Mouse (Mus musculus) gastrocnemius, adult 2 months (tissue): ENCODE data around the gene Acaca. TPM values are rescaled to one million over a fixed set of nuclear protein-coding genes. Genes with fewer than 3 reads are reported as not detected.
A peak's percentile ranks its signal among the peaks of the same experiment; 100 is the strongest.

Experiments used
- DNase-seq: peaks from one replicate; pipeline ENCODE4 v3.0.0; 2022
- H3K27ac ChIP-seq: fragments of 200-600 bp; 2 replicates; pipeline ENCODE4 v1.8.1; 2022; ENCODE audit warnings: mild to moderate bottlenecking
- H3K4me3 ChIP-seq: fragments of 200-600 bp; 2 replicates; pipeline ENCODE4 v1.8.1; 2022; ENCODE audit warnings: mild to moderate bottlenecking, moderate library complexity
- CTCF ChIP-seq: fragments of 200-600 bp; IDR thresholded peaks from 2 replicates; pipeline ENCODE4 v1.8.1; 2022; ENCODE audit warnings: antibody characterized with exemption, mild to moderate bottlenecking, moderate library complexity
- intact Hi-C: fragments of 180-260 bp; cut with DNase I; formaldehyde crosslinking; loops from one replicate; pipeline ENCODE4 v1.15.1; 2025
- total RNA-seq, 2 experiments: library from RNA; stranded (reverse); gene quantifications; 2 replicates each; pipeline ENCODE4 v1.2.3; 2021

Gene Acaca
- total RNA-seq, 2 experiments from 2014 or later, result 14.9 to 22.8 TPM

GRCm38 (mm10) chr11:84117431-84117830 is 12.0 kb upstream of the Acaca start:
- intact Hi-C loops, result no loop called here

GRCm38 (mm10) chr11:84121051-84121956 is 8.2 kb upstream of the Acaca start:
- no peak for DNase-seq
- no peak for TF ChIP-seq CTCF
- intact Hi-C loops, result no loop called here
- no peak overlapping the region for H3K27ac ChIP-seq
- H3K4me3 ChIP-seq, result no peak overlapping the region

More at GRCm38 (mm10) chr11:84117431-84117830, 12.0 kb upstream of the Acaca start:
- DNase-seq, result no peak
- TF ChIP-seq CTCF, result no peak
- H3K4me3 ChIP-seq, result no peak overlapping the region
- no peak overlapping the region for H3K27ac ChIP-seq

- Histone ChIP-seq H3K27ac (no peak overlapping the region), H3K4me3 (no peak overlapping the region)
- intact Hi-C loops, result loop anchor here (5.0 kb wide), 1 partner anchor 61 kb away; the partner anchor contains the start of gene Dusp14
- peak; percentile 12; the same call in 1 of the 2 replicates for TF ChIP-seq CTCF
- DNase-seq, result no peak
These were observed 1.5 kb upstream of the Acaca start for GRCm38 (mm10) chr11:84127977-84128376.

- Histone ChIP-seq H3K27ac (peak overlapping the region; percentile 89), H3K4me3 (peak overlapping the region; percentile 95)
- no peak for TF ChIP-seq CTCF
- intact Hi-C loops, result loop anchor here (5.0 kb wide), 2 partner anchors 48 to 62 kb away; partner anchors contain the start of gene Dusp14
- no peak for DNase-seq
These were observed 320 bp downstream of the Acaca start for GRCm38 (mm10) chr11:84129799-84130185.

- intact Hi-C loops, result loop anchor here (5.0 kb wide), 1 partner anchor 43 kb away; no protein-coding TSS in a partner anchor
- TF ChIP-seq CTCF, result peak; percentile 21; the same call in 1 of the 2 replicates
- no peak overlapping the region for H3K4me3 ChIP-seq
- no peak for DNase-seq
- H3K27ac ChIP-seq, result no peak overlapping the region
These were observed 4.9 kb downstream of the Acaca start for GRCm38 (mm10) chr11:84134331-84134860.

- intact Hi-C loops, result no loop called here
- no peak for DNase-seq
- no peak for TF ChIP-seq CTCF
- no peak overlapping the region for H3K27ac ChIP-seq
- H3K4me3 ChIP-seq, result no peak overlapping the region
These were observed 7.0 kb downstream of the Acaca start for GRCm38 (mm10) chr11:84136453-84136852.

GRCm38 (mm10) chr11:84141752-84142151 is 12.3 kb downstream of the Acaca start:
- peak; percentile 41 for DNase-seq
- peak; percentile 73 for TF ChIP-seq CTCF
- no peak overlapping the region for H3K27ac ChIP-seq
- intact Hi-C loops, result loop anchor here (2.0 to 10.0 kb wide), 2 partner anchors 35 to 103 kb away; no protein-coding TSS in a partner anchor
- H3K4me3 ChIP-seq, result no peak overlapping the region

GRCm38 (mm10) chr11:84145201-84145798 is 15.8 kb downstream of the Acaca start:
- no peak for TF ChIP-seq CTCF
- intact Hi-C loops, result loop anchor here (10.0 kb wide), 1 partner anchor 100 kb away; no protein-coding TSS in a partner anchor

GRCm38 (mm10) chr11:84146081-84146480 is 16.6 kb downstream of the Acaca start:
- Histone ChIP-seq H3K4me3 (no peak overlapping the region), H3K27ac (no peak overlapping the region)
- intact Hi-C loops, result loop anchor here (10.0 kb wide), 1 partner anchor 99 kb away; no protein-coding TSS in a partner anchor
- TF ChIP-seq CTCF, result no peak
- no peak for DNase-seq

More at GRCm38 (mm10) chr11:84145201-84145798, 15.8 kb downstream of the Acaca start:
- DNase-seq, result no peak
- no peak overlapping the region for H3K4me3 ChIP-seq
- H3K27ac ChIP-seq, result no peak overlapping the region

GRCm38 (mm10) chr11:84150884-84151283 is 21.4 kb downstream of the Acaca start:
- no peak overlapping the region for H3K4me3 ChIP-seq
- H3K27ac ChIP-seq, result no peak overlapping the region
- intact Hi-C loops, result no loop called here
- DNase-seq, result no peak
- TF ChIP-seq CTCF, result peak; percentile 50

- Histone ChIP-seq H3K27ac (no peak overlapping the region), H3K4me3 (no peak overlapping the region)
- DNase-seq, result no peak
- no peak for TF ChIP-seq CTCF
- intact Hi-C loops, result no loop called here
These were observed 27.2 kb downstream of the Acaca start for GRCm38 (mm10) chr11:84156535-84157262.

- intact Hi-C loops, result no loop called here
- DNase-seq, result no peak
- TF ChIP-seq CTCF, result no peak
These were observed 34.7 kb downstream of the Acaca start for GRCm38 (mm10) chr11:84164123-84164522.

More at GRCm38 (mm10) chr11:84164123-84164522, 34.7 kb downstream of the Acaca start:
- no peak overlapping the region for H3K4me3 ChIP-seq
- H3K27ac ChIP-seq, result no peak overlapping the region
